Mouse (Mus musculus) CH12.LX (cell line): ENCODE data around the gene Plekha5. TPM values are rescaled to one million over a fixed set of nuclear protein-coding genes. Genes with fewer than 3 reads are reported as not detected.

Source experiments
- DNase-seq: peaks from one replicate; pipeline ENCODE4 v3.0.0-alpha.2; 2013; ENCODE audit errors: extremely low read depth
- H3K27ac ChIP-seq: 2 replicates; pipeline ENCODE4 v1.5.1; 2012; ENCODE audit warnings: low read depth, mild to moderate bottlenecking, control low read depth, moderate library complexity; ENCODE audit not compliant: insufficient read depth
- H3K27me3 ChIP-seq: replicated peaks from 2 replicates; pipeline ENCODE3; 2012; ENCODE audit warnings: inconsistent platforms
- H3K36me3 ChIP-seq, 2 experiments: replicated peaks in 1 of 2; 2 replicates each; pipeline versions ENCODE3 to v1.6.1; 2012; ENCODE audit warnings: inconsistent platforms in 1 of 2, low read length in 1 of 2, mild to moderate bottlenecking in 1 of 2, mixed read lengths in 1 of 2, moderate library complexity in 1 of 2; ENCODE audit not compliant: control insufficient read depth in 1 of 2, insufficient read depth in 1 of 2
- H3K4me1 ChIP-seq, 2 experiments: 2 replicates each; pipeline ENCODE4 v1.6.1; 2012; ENCODE audit warnings: inconsistent platforms in 1 of 2, moderate library complexity in 1 of 2; ENCODE audit not compliant: insufficient read depth in 2 of 2, control insufficient read depth in 1 of 2
- H3K4me2 ChIP-seq: 2 replicates; pipeline ENCODE4 v1.6.1; 2012; ENCODE audit warnings: low read depth, mild to moderate bottlenecking, control low read depth; ENCODE audit not compliant: poor library complexity, insufficient read depth, severe bottlenecking
- H3K4me3 ChIP-seq, 3 experiments: fragments of 150-350 bp in 1 of 3; sonication (generic) in 1 of 3; replicated peaks in 1 of 3; 2 replicates each; pipeline versions ENCODE3 to v1.5.1; 2011 to 2012; ENCODE audit warnings: low read depth in 2 of 3, low read length in 2 of 3, mild to moderate bottlenecking in 2 of 3, moderate library complexity in 2 of 3, control low read depth in 1 of 3, improper control_type of control experiment in 1 of 3, inconsistent platforms in 1 of 3, mixed read lengths in 1 of 3; ENCODE audit not compliant: poor library complexity in 1 of 3
- H3K79me2 ChIP-seq: replicated peaks from 2 replicates; pipeline ENCODE4 v1.6.1; 2012; ENCODE audit warnings: mild to moderate bottlenecking, moderate library complexity; ENCODE audit not compliant: control insufficient read depth, poor library complexity, insufficient read depth, severe bottlenecking; ENCODE audit errors: extremely low read depth
- H3K9ac ChIP-seq: 2 replicates; pipeline ENCODE4 v1.6.1; 2012; ENCODE audit warnings: low read depth, mild to moderate bottlenecking, control low read depth, moderate library complexity; ENCODE audit not compliant: insufficient read depth
- H3K9me3 ChIP-seq: replicated peaks from 2 replicates; pipeline ENCODE3; 2012; ENCODE audit warnings: low read length, inconsistent platforms, mixed read lengths
- BHLHE40 ChIP-seq: IDR thresholded peaks from 2 replicates; pipeline ENCODE4 v1.6.1; 2011; ENCODE audit warnings: mild to moderate bottlenecking, low read depth, low read length, improper control_type of control experiment
- CHD2 ChIP-seq: IDR thresholded peaks from 2 replicates; pipeline ENCODE4 v1.6.1; 2011; ENCODE audit warnings: low read length, improper control_type of control experiment
- CTCF ChIP-seq, 2 experiments: IDR thresholded peaks in 1 of 2; conservative IDR thresholded peaks in 1 of 2; 2 replicates each; pipeline ENCODE4 v1.5.1; 2011 to 2012; ENCODE audit warnings: low read depth in 2 of 2, low read length in 2 of 2, improper control_type of control experiment in 1 of 2, inconsistent platforms in 1 of 2, mild to moderate bottlenecking in 1 of 2, moderate library complexity in 1 of 2
- EP300 ChIP-seq: IDR thresholded peaks from 2 replicates; pipeline ENCODE4 v1.6.1; 2011; ENCODE audit warnings: low read length, improper control_type of control experiment
- ETS1 ChIP-seq: conservative IDR thresholded peaks from 2 replicates; pipeline ENCODE4 v1.6.1; 2012; ENCODE audit warnings: low read depth, mild to moderate bottlenecking, inconsistent platforms, low read length, improper control_type of control experiment, moderate library complexity
- GABPA ChIP-seq: IDR thresholded peaks from 2 replicates; pipeline ENCODE4 v1.6.1; 2012; ENCODE audit warnings: low read depth, low read length, improper control_type of control experiment, inconsistent platforms; ENCODE audit not compliant: insufficient replicate concordance
- IRF4 ChIP-seq: IDR thresholded peaks from 2 replicates; pipeline ENCODE4 v1.6.1; 2014; ENCODE audit warnings: low read depth, mild to moderate bottlenecking, inconsistent platforms, low read length, improper control_type of control experiment
- JUND ChIP-seq: conservative IDR thresholded peaks from 2 replicates; pipeline ENCODE4 v1.6.1; 2011; ENCODE audit warnings: low read depth, low read length, improper control_type of control experiment
- MAX ChIP-seq: IDR thresholded peaks from 2 replicates; pipeline ENCODE4 v1.6.1; 2011; ENCODE audit warnings: low read length, improper control_type of control experiment
- MXI1 ChIP-seq: IDR thresholded peaks from 2 replicates; pipeline ENCODE4 v1.6.1; 2011; ENCODE audit warnings: mild to moderate bottlenecking, low read depth, low read length, improper control_type of control experiment
- MYC ChIP-seq: IDR thresholded peaks from 2 replicates; pipeline ENCODE4 v1.6.1; 2011; ENCODE audit warnings: low read depth, mild to moderate bottlenecking, improper control_type of control experiment, low read length
- NELFE ChIP-seq: IDR thresholded peaks from 2 replicates; pipeline ENCODE4 v1.6.1; 2011; ENCODE audit warnings: low read depth, low read length, improper control_type of control experiment
- NRF1 ChIP-seq: IDR thresholded peaks from 2 replicates; pipeline ENCODE4 v1.6.1; 2014; ENCODE audit warnings: low read depth, mild to moderate bottlenecking, inconsistent platforms, low read length, improper control_type of control experiment, moderate library complexity
- RCOR1 ChIP-seq: conservative IDR thresholded peaks from 2 replicates; pipeline ENCODE4 v1.6.1; 2012; ENCODE audit warnings: low read depth, mild to moderate bottlenecking, inconsistent platforms, low read length, improper control_type of control experiment
- SIN3A ChIP-seq: IDR thresholded peaks from 2 replicates; pipeline ENCODE4 v1.6.1; 2012; ENCODE audit warnings: low read length, improper control_type of control experiment, inconsistent platforms
- SMC3 ChIP-seq: IDR thresholded peaks from 2 replicates; pipeline ENCODE4 v1.6.1; 2011; ENCODE audit warnings: low read depth, low read length, improper control_type of control experiment
- TBP ChIP-seq: conservative IDR thresholded peaks from 2 replicates; pipeline ENCODE4 v1.6.1; 2011; ENCODE audit warnings: low read depth, low read length, improper control_type of control experiment
- USF1 ChIP-seq: IDR thresholded peaks from 2 replicates; pipeline ENCODE4 v1.6.1; 2014; ENCODE audit warnings: low read depth, mild to moderate bottlenecking, inconsistent platforms, low read length, improper control_type of control experiment
- ZC3H11A ChIP-seq: IDR thresholded peaks from 2 replicates; pipeline ENCODE4 v1.6.1; 2012; ENCODE audit warnings: low read depth, mild to moderate bottlenecking, inconsistent platforms, low read length, improper control_type of control experiment
- ZKSCAN1 ChIP-seq: IDR thresholded peaks from 2 replicates; pipeline ENCODE4 v1.6.1; 2012; ENCODE audit warnings: low read depth, inconsistent platforms, low read length, improper control_type of control experiment, borderline replicate concordance
- ZMIZ1 ChIP-seq: IDR thresholded peaks from 2 replicates; pipeline ENCODE4 v1.6.1; 2012; ENCODE audit warnings: low read depth, mild to moderate bottlenecking, inconsistent platforms, low read length, improper control_type of control experiment
- ZNF384 ChIP-seq: IDR thresholded peaks from 2 replicates; pipeline ENCODE4 v1.6.1; 2012; ENCODE audit warnings: low read depth, low read length, improper control_type of control experiment, inconsistent platforms
- dilution Hi-C: fragments of 300-500 bp; cut with MboI; formaldehyde crosslinking; loops from 2 replicates; pipeline ENCODE4 v1.14.3; 2020; ENCODE audit warnings: low sequenced_read_pairs; ENCODE audit not compliant: extremely low pct_unique_long_range_greater_than_20kb, extremely low pct_ligation_motif_present
- in situ Hi-C: fragments of 300-500 bp; cut with MboI; formaldehyde crosslinking; loops from 3 replicates; pipeline ENCODE4 v1.14.3; 2019; ENCODE audit warnings: low sequenced_read_pairs, low pct_ligation_motif_present, low pct_unique_long_range_greater_than_20kb, mixed read lengths
- polyA plus RNA-seq: library from polyadenylated mRNA; unstranded; fragments of >175 nt; gene quantifications from 2 replicates; pipeline ENCODE4 v1.2.1, GENCODE M21; 2012; ENCODE audit warnings: low read depth; ENCODE audit not compliant: insufficient read length
- total RNA-seq, 2 experiments: library from RNA; depleted of rRNA; stranded (reverse); fragments of 300-350 nt in 1 of 2; fragments of >200 nt in 1 of 2; gene quantifications; 2 replicates each; pipeline ENCODE4 v1.2.3; 2012 to 2014

Plekha5 gene
- total and polyA plus RNA-seq, 3 experiments: 0.12 to 0.38 (median 0.27) TPM

DNA sequence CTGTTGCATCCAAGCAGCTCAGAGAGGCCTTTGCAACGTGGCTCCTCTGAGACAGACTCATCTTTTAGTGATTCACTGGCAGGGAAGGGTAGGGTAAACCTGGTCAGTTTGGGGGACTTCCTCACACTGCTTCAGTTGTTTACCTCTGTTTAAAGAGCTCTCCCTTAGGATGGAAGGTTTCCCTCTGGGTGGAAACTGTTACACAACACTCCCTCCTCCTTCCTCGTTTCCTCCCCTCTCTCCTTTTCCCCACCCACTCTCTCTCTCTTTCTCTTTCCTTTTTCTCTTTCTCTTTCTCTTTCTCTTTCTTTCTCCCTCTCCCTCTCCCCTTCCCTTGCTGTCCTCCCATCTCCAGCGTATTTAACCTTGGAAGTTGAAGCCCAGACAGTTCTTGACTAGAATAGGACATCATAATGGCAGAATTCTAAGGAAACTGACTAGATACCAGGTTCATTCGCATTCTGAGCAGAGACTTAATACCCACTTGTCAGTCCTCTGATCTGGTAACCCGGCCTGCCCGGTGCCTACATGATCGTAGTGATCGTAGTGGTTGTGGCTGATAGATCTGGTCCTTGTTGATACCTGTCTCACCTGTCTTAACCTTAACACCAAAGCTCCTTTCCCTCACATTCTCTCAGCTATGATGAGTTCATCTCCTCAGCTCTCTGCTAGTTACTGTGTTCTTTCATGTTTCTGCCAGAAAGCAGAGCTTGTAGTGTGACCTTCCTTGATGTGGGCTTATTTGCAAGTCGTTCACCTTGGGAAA lies 137.5 kb downstream of the Plekha5 start:
- H3K4me3 ChIP-seq: peak overlapping the region in 1 of 3 experiments; percentile 3
- no peaks in the 10 kb centered on the region for H3K79me2 ChIP-seq
- in situ Hi-C loops (loop anchor here (10.0 kb wide), 1 partner anchor 87 kb away; no protein-coding TSS in a partner anchor), dilution Hi-C loops (no loop called here)
- no peaks in the 10 kb centered on the region for H3K9me3 ChIP-seq
- H3K9ac ChIP-seq: no peak overlapping the region
- H3K4me2 ChIP-seq: peak overlapping the region; percentile 37; the same call in 1 of the 2 replicates
- H3K27ac ChIP-seq: no peak overlapping the region
- peaks cover 5 to 11% of the 10 kb centered on the region in 2 experiments for H3K4me1 ChIP-seq
- no peaks in the 10 kb centered on the region for H3K27me3 ChIP-seq
- TF ChIP-seq IRF4 (peak; percentile 58), ETS1 (peak; percentile 90), ZC3H11A (no peak), MXI1 (no peak), MYC (no peak), ZMIZ1 (no peak), ZKSCAN1 (no peak), NELFE (no peak), JUND (no peak; the same call in 1 of the 2 replicates), MAX (no peak), CTCF (conservative IDR thresholded peaks at IDR 0.05 in 1 of 2, IDR thresholded peaks at IDR 0.05 in 1 of 2; ENCODE audit: low read depth in 2 of 2, low read length in 2 of 2) (no peak), BHLHE40 (no peak), SMC3 (no peak), TBP (no peak), GABPA (no peak), USF1 (no peak), SIN3A (no peak), NRF1 (no peak), CHD2 (no peak), RCOR1 (no peak), ZNF384 (no peak), EP300 (peak; percentile 43; the same call in 1 of the 2 replicates)
- DNase-seq: peak; percentile 17
- no peaks in the 10 kb centered on the region for H3K36me3 ChIP-seq
